Mouse (Mus musculus) limb, embryonic 11.5 days (tissue): ENCODE measurements around the gene Ehd2. TPM values are rescaled to one million over a fixed set of nuclear protein-coding genes. Genes with fewer than 3 reads are reported as not detected.

Experiments used
- ATAC-seq: fragments of 200-750 bp; cut with Nextera tagmentation; 2 replicates; pipeline ENCODE4 v1.8.0; 2017; ENCODE audit warnings: low read depth; ENCODE audit not compliant: insufficient number of reproducible peaks, low FRiP score, low TSS enrichment
- DNase-seq: peaks from one replicate; pipeline ENCODE4 v3.0.0-alpha.2; 2015; ENCODE audit warnings: low spot score
- H3K27ac ChIP-seq: fragments of 300-500 bp; sonication (generic); replicated peaks from 2 replicates; pipeline ENCODE4 v1.5.1; 2014; ENCODE audit warnings: low read depth, mild to moderate bottlenecking, low read length
- H3K27me3 ChIP-seq: fragments of 300-500 bp; sonication (generic); 2 replicates; pipeline ENCODE4 v1.6.1; 2014; ENCODE audit warnings: mild to moderate bottlenecking, low read length, mixed read lengths; ENCODE audit not compliant: control insufficient read depth, insufficient read depth
- H3K36me3 ChIP-seq: fragments of 300-500 bp; sonication (generic); 2 replicates; pipeline ENCODE4 v1.6.1; 2014; ENCODE audit warnings: mild to moderate bottlenecking, low read length, moderate library complexity, mixed read lengths; ENCODE audit not compliant: control insufficient read depth, insufficient read depth
- H3K4me1 ChIP-seq: fragments of 300-500 bp; sonication (generic); 2 replicates; pipeline ENCODE4 v1.6.1; 2014; ENCODE audit warnings: low read length, mixed read lengths; ENCODE audit not compliant: control insufficient read depth, insufficient read depth
- H3K4me2 ChIP-seq: fragments of 300-500 bp; sonication (generic); 2 replicates; pipeline ENCODE4 v1.6.1; 2014; ENCODE audit warnings: low read depth, mild to moderate bottlenecking, moderate library complexity; ENCODE audit not compliant: severe bottlenecking
- H3K4me3 ChIP-seq: fragments of 300-500 bp; sonication (generic); 2 replicates; pipeline ENCODE4 v1.5.1; 2014; ENCODE audit warnings: low read depth, low read length
- H3K9ac ChIP-seq: fragments of 300-500 bp; sonication (generic); 2 replicates; pipeline ENCODE4 v1.6.1; 2014; ENCODE audit warnings: mild to moderate bottlenecking, low read length
- H3K9me3 ChIP-seq: fragments of 300-500 bp; sonication (generic); 2 replicates; pipeline ENCODE4 v1.6.1; 2016; ENCODE audit warnings: low read length; ENCODE audit not compliant: control insufficient read depth
- WGBS: fragments of 180-500 bp; shearing (Covaris S2); extraction: QIAGEN DNeasy Blood & Tissue Kit; methylation state at CpG from one replicate; pipeline ENCODE4 v1.1.7; 2014; 5-methylcytosine and 5-hydroxymethylcytosine counted together
- polyA plus RNA-seq: library from polyadenylated mRNA; unstranded; fragments of >200 nt; fragmentation: Nextera tagmentation; extraction: Ambion mirVana; gene quantifications from 2 replicates; pipeline ENCODE4 v1.2.1, GENCODE M21; 2014

The Ehd2 gene
- polyA plus RNA-seq, 1 experiment from 2014 or later = 8.1 TPM

- Histone ChIP-seq H3K9ac (no peak overlapping the region), H3K36me3 (peaks cover 13% of the 10 kb centered on the region), H3K27ac (no peak overlapping the region; the same call in 1 of the 2 replicates)
These were observed 33.7 kb downstream of the Ehd2 start for GRCm38 (mm10) chr7:15933437-15934359.

DNA sequence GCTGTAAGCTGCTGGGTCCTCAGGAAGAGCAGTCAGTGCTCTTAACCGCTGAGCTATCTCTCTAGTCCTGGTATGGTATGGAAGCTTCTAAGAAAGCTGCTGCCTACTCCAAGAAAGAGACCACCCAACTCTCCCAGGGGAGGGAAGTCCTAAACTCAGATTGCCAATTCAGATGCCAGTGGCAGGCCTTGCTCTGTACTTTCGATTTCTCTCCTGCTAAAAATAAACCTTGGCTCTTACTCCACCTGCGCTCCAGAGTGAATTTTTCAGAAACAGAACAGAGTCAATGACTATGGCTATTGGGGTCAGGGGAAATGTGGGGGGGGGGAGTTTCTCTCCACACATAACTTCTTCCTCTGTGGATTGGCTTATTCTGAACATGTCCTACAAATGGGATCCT, 35.7 kb downstream of the Ehd2 start:
- ATAC-seq (no peak), DNase-seq (no peak)
- Histone ChIP-seq H3K27ac (no peak overlapping the region), H3K4me3 (no peak overlapping the region), H3K9me3 (no peaks in the 10 kb centered on the region), H3K27me3 (no peaks in the 10 kb centered on the region), H3K4me2 (no peak overlapping the region), H3K4me1 (no peaks in the 10 kb centered on the region), H3K36me3 (no peaks in the 10 kb centered on the region; the same call in 1 of the 2 replicates), H3K9ac (no peak overlapping the region)
- 77% methylated on average over 3 of the region's 3 CpGs for WGBS

More at GRCm38 (mm10) chr7:15933437-15934359, 33.7 kb downstream of the Ehd2 start:
- no peaks in the 10 kb centered on the region for H3K9me3 ChIP-seq
- no peak for ATAC-seq
- H3K4me2 ChIP-seq = no peak overlapping the region
- no peak for DNase-seq
- H3K4me3 ChIP-seq = no peak overlapping the region
- 58% methylated on average over 16 of the region's 16 CpGs for WGBS
- no peaks in the 10 kb centered on the region for H3K27me3 ChIP-seq
- H3K4me1 ChIP-seq = no peaks in the 10 kb centered on the region

GRCm38 (mm10) chr7:15930543-15930942, 36.8 kb downstream of the Ehd2 start:
- no peak for ATAC-seq
- no peak for DNase-seq
- H3K9ac ChIP-seq = no peak overlapping the region
- H3K36me3 ChIP-seq = no peaks in the 10 kb centered on the region
- H3K4me2 ChIP-seq = no peak overlapping the region
- no peak overlapping the region for H3K4me3 ChIP-seq
- H3K9me3 ChIP-seq = no peaks in the 10 kb centered on the region
- no peaks in the 10 kb centered on the region for H3K4me1 ChIP-seq
- H3K27ac ChIP-seq = no peak overlapping the region
- no peaks in the 10 kb centered on the region for H3K27me3 ChIP-seq
- WGBS = 70% methylated on average over 2 of the region's 2 CpGs

DNA sequence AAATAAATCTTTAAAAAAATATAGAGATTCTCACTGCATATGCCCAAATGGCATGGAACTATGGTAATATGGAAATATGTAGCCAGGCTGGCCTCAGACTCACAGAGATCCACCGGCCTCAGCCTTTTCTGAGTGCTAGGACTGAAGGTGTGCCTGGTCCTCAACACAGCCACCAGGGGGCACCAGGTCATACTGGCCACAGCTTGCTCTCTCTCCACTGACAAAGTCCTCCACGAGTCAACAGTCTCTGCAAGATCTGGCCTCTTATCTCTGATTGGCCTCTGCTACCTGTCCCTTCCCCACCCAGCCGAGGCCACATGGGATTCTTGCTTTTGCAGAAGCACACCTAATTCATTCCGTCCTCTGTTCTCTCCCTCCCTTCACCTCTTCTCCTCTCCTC, 37.5 kb downstream of the Ehd2 start:
- DNase-seq (peak; percentile 61), ATAC-seq (no peak)
- Histone ChIP-seq H3K4me2 (no peak overlapping the region), H3K27me3 (no peaks in the 10 kb centered on the region), H3K36me3 (no peaks in the 10 kb centered on the region), H3K4me3 (no peak overlapping the region), H3K4me1 (no peaks in the 10 kb centered on the region), H3K27ac (no peak overlapping the region), H3K9ac (no peak overlapping the region), H3K9me3 (no peaks in the 10 kb centered on the region; the same call in 1 of the 2 replicates)
- WGBS = 32% methylated on average over 4 of the region's 4 CpGs

GRCm38 (mm10) chr7:15922220-15922773, 45.1 kb downstream of the Ehd2 start, which contains the start of gene Selenow:
Selenow (minus strand) TSS chr7:15922402.
- peak within 1 kb of the TSS; percentile 87 for H3K9ac ChIP-seq
- peak; percentile 94 for ATAC-seq

DNA sequence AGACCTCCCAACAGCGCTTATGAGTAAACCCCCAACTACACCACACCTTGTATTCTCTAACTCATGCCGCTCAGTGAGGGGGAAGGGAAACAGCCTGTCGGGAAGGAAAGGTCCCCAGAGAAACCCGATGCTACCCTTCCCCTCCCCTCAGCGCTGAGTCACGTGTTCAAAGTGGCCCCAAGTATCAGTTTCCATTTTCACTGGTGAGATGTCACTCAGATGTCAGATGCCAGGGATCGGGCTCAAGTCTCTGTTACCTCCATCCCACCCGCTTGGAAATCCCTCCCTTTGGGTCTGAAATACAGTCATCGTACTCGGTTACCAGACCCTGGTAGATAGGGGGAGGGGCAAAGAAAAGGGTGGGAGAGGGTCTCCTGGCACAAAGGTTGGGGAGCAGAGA, 45.6 kb downstream of the Ehd2 start:
- H3K4me3 ChIP-seq = peak overlapping the region; percentile 71
- H3K4me2 ChIP-seq = peak overlapping the region; percentile 79
- no peaks in the 10 kb centered on the region for H3K27me3 ChIP-seq
- H3K9me3 ChIP-seq = no peaks in the 10 kb centered on the region; the same call in 1 of the 2 replicates
- 0% methylated on average over 10 of the region's 10 CpGs for WGBS
- ATAC-seq (peak; percentile 58), DNase-seq (peak; percentile 73)
- H3K9ac ChIP-seq = peak overlapping the region; percentile 87
- H3K4me1 ChIP-seq = peaks cover 11% of the 10 kb centered on the region
- peak overlapping the region; percentile 62 for H3K27ac ChIP-seq
- peaks cover 14% of the 10 kb centered on the region for H3K36me3 ChIP-seq

More at GRCm38 (mm10) chr7:15922220-15922773, 45.1 kb downstream of the Ehd2 start, which contains the start of gene Selenow:
- Histone ChIP-seq H3K27me3 (no peaks in the 10 kb centered on the region), H3K36me3 (peaks cover 14% of the 10 kb centered on the region), H3K9me3 (no peaks in the 10 kb centered on the region; the same call in 1 of the 2 replicates), H3K4me1 (peaks cover 11% of the 10 kb centered on the region), H3K4me2 (peak within 1 kb of the TSS; percentile 79), H3K27ac (peak within 1 kb of the TSS; percentile 62), H3K4me3 (peak within 1 kb of the TSS; percentile 71)
- peak; percentile 95 for DNase-seq
- 0% methylated on average over 33 of the region's 33 CpGs for WGBS

DNA sequence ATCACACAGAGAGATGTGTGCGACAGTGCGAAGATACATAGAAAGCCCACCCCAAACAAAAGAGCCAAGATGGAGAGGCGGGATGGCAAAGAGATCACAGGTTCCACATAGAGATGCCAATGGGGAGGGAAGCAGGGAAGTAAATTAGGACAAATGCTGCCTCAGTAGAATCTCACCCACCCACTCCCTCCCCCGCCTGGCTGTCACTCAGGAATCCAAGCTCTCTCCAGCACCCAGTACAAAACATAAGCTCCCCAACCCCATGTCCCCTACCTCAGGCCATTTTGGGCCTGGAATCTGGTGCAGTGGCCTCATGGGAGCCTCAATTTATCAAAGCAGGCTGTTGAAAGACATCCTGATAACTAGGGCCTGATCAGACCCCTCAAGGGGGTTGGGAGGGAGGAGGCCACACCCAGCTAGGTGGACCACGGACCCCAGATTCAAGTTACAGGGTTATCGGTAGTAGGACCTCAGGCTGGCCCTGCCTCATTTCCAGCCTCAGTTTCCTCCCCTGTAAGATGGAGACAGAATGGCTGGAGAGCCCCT, 46.6 kb downstream of the Ehd2 start:
- Histone ChIP-seq H3K4me3 (peak overlapping the region; percentile 71), H3K36me3 (peaks cover 14% of the 10 kb centered on the region), H3K27me3 (no peaks in the 10 kb centered on the region), H3K27ac (no peak overlapping the region), H3K4me1 (peaks cover 11% of the 10 kb centered on the region), H3K9ac (no peak overlapping the region), H3K9me3 (no peaks in the 10 kb centered on the region; the same call in 1 of the 2 replicates), H3K4me2 (peak overlapping the region; percentile 79)
- WGBS = 88% methylated on average over 6 of the region's 6 CpGs
- ATAC-seq (no peak), DNase-seq (no peak)

GRCm38 (mm10) chr7:15919947-15920346, 47.4 kb downstream of the Ehd2 start:
- H3K27ac ChIP-seq = no peak overlapping the region
- no peaks in the 10 kb centered on the region for H3K27me3 ChIP-seq
- DNase-seq (no peak), ATAC-seq (no peak)
- no peak overlapping the region for H3K4me3 ChIP-seq
- H3K9me3 ChIP-seq = no peaks in the 10 kb centered on the region; the same call in 1 of the 2 replicates
- no peak overlapping the region for H3K4me2 ChIP-seq
- peaks cover 14% of the 10 kb centered on the region for H3K36me3 ChIP-seq
- no peak overlapping the region for H3K9ac ChIP-seq
- H3K4me1 ChIP-seq = peaks cover 11% of the 10 kb centered on the region
- 95% methylated on average over 9 of the region's 9 CpGs for WGBS
